Mouse (Mus musculus) G1E-ER4 (cell line): ENCODE data around the gene Lag3. TPM values are rescaled to one million over a fixed set of nuclear protein-coding genes. Genes with fewer than 3 reads are reported as not detected.

ENCODE experiments used
- GATA1 ChIP-seq: IDR thresholded peaks from one replicate; pipeline ENCODE4 v1.8.0; 2012; ENCODE audit warnings: low read length, inconsistent platforms
- polyA plus RNA-seq: library from polyadenylated mRNA; stranded (reverse); fragments of >175 nt; gene quantifications from 2 replicates; pipeline ENCODE4 v1.2.3, GENCODE M21; 2012

Gene Lag3
- polyA plus RNA-seq, 1 experiment = not detected

- TF ChIP-seq GATA1 = no peak
Measured at GRCm38 (mm10) chr6:124884714-124885500, 26.6 kb downstream of the Lag3 start.

GRCm38 (mm10) chr6:124883351-124883750 lies 28.2 kb downstream of the Lag3 start:
- TF ChIP-seq GATA1 = no peak

- no peak for TF ChIP-seq GATA1
Measured at GRCm38 (mm10) chr6:124881821-124882220, 29.7 kb downstream of the Lag3 start.

GRCm38 (mm10) chr6:124879390-124879789 lies 32.1 kb downstream of the Lag3 start:
- TF ChIP-seq GATA1 = no peak

GRCm38 (mm10) chr6:124874348-124874747 lies 37.2 kb downstream of the Lag3 start:
- no peak for TF ChIP-seq GATA1

GRCm38 (mm10) chr6:124866560-124866959 lies 44.9 kb downstream of the Lag3 start:
- TF ChIP-seq GATA1 = no peak

- TF ChIP-seq GATA1 = no peak
Measured at GRCm38 (mm10) chr6:124865766-124866362, 45.6 kb downstream of the Lag3 start.

- TF ChIP-seq GATA1 = no peak
Measured at GRCm38 (mm10) chr6:124863658-124864298, 47.7 kb downstream of the Lag3 start, which contains the start of gene Gpr162. Gene Gpr162, minus strand, starts transcription at chr6:124863983.

- no peak for TF ChIP-seq GATA1
Measured at GRCm38 (mm10) chr6:124863125-124863657, 48.3 kb downstream of the Lag3 start.

GRCm38 (mm10) chr6:124862406-124863124 lies 48.9 kb downstream of the Lag3 start:
- TF ChIP-seq GATA1 = no peak

GRCm38 (mm10) chr6:124861802-124862201 lies 49.7 kb downstream of the Lag3 start:
- TF ChIP-seq GATA1 = no peak

GRCm38 (mm10) chr6:124861266-124861665 lies 50.2 kb downstream of the Lag3 start:
- TF ChIP-seq GATA1 = no peak

GRCm38 (mm10) chr6:124860511-124860910 lies 51.0 kb downstream of the Lag3 start:
- no peak for TF ChIP-seq GATA1

- TF ChIP-seq GATA1 = no peak
Measured at GRCm38 (mm10) chr6:124859725-124860124, 51.8 kb downstream of the Lag3 start.

- TF ChIP-seq GATA1 = no peak
Measured at GRCm38 (mm10) chr6:124858561-124859318, 52.8 kb downstream of the Lag3 start.
